Mouse (Mus musculus): ENCODE measurements around the gene Tmbim6. TPM values are rescaled to one million over a fixed set of nuclear protein-coding genes. Genes with fewer than 3 reads are reported as not detected.

The Tmbim6 gene
- polyA plus RNA-seq, 1 experiment: 418 TPM

GRCm38 (mm10) chr15:99397622-99398021 lies 4.9 kb downstream of the Tmbim6 start:
- no peak overlapping the region for H3K27ac ChIP-seq (ENCODE audit: insufficient read depth, low read length)
- TF ChIP-seq CTCF (IDR thresholded peaks at IDR 0.05; ENCODE audit: borderline replicate concordance, insufficient read depth, low read depth, low read length) (no peak), POLR2A (IDR thresholded peaks at IDR 0.05; ENCODE audit: borderline replicate concordance, insufficient read depth, low read length) (no peak)
- no peak overlapping the region for H3K4me3 ChIP-seq (replicated peaks; ENCODE audit: insufficient read depth, low read depth, low read length)
- no peaks in the 10 kb centered on the region for H3K27me3 ChIP-seq (ENCODE audit: control insufficient read depth, insufficient read depth, low read length)
- WGBS: 80% methylated on average over 2 of the region's 2 CpGs
- peaks cover 11% of the 10 kb centered on the region for H3K4me1 ChIP-seq (ENCODE audit: control insufficient read depth, insufficient read depth, low read length)
- DNase-seq: no peak

- no peak for TF ChIP-seq CTCF (IDR thresholded peaks at IDR 0.05; ENCODE audit: borderline replicate concordance, insufficient read depth, low read depth, low read length)
- H3K4me3 ChIP-seq (replicated peaks; ENCODE audit: insufficient read depth, low read depth, low read length): no peak overlapping the region
- peaks cover 11% of the 10 kb centered on the region for H3K4me1 ChIP-seq (ENCODE audit: control insufficient read depth, insufficient read depth, low read length)
- DNase-seq: no peak
- WGBS: 33% methylated on average over 15 of the region's 15 CpGs
- H3K27ac ChIP-seq (ENCODE audit: insufficient read depth, low read length): no peak overlapping the region
- H3K27me3 ChIP-seq (ENCODE audit: control insufficient read depth, insufficient read depth, low read length): no peaks in the 10 kb centered on the region
Measured at GRCm38 (mm10) chr15:99399503-99400245, 7.0 kb downstream of the Tmbim6 start.

- H3K4me1 ChIP-seq (ENCODE audit: control insufficient read depth, insufficient read depth, low read length): peaks cover 8% of the 10 kb centered on the region
- H3K27ac ChIP-seq (ENCODE audit: insufficient read depth, low read length): no peak overlapping the region
- TF ChIP-seq CTCF (IDR thresholded peaks at IDR 0.05; ENCODE audit: borderline replicate concordance, insufficient read depth, low read depth, low read length) (no peak), POLR2A (IDR thresholded peaks at IDR 0.05; ENCODE audit: borderline replicate concordance, insufficient read depth, low read length) (no peak)
- DNase-seq: no peak
- 77% methylated on average over 6 of the region's 6 CpGs for WGBS
- no peak overlapping the region for H3K4me3 ChIP-seq (replicated peaks; ENCODE audit: insufficient read depth, low read depth, low read length)
- no peaks in the 10 kb centered on the region for H3K27me3 ChIP-seq (ENCODE audit: control insufficient read depth, insufficient read depth, low read length)
Measured at GRCm38 (mm10) chr15:99400602-99401001, 7.9 kb downstream of the Tmbim6 start.

GRCm38 (mm10) chr15:99403159-99403889 lies 10.6 kb downstream of the Tmbim6 start:
- no peak for TF ChIP-seq POLR2A (IDR thresholded peaks at IDR 0.05; ENCODE audit: borderline replicate concordance, insufficient read depth, low read length)
- TF ChIP-seq CTCF (IDR thresholded peaks at IDR 0.05; ENCODE audit: borderline replicate concordance, insufficient read depth, low read depth, low read length): no peak
- no peak for DNase-seq
- H3K27ac ChIP-seq (ENCODE audit: insufficient read depth, low read length): no peak overlapping the region
- no peaks in the 10 kb centered on the region for H3K27me3 ChIP-seq (ENCODE audit: control insufficient read depth, insufficient read depth, low read length)
- H3K4me3 ChIP-seq (replicated peaks; ENCODE audit: insufficient read depth, low read depth, low read length): no peak overlapping the region
- peaks cover 7% of the 10 kb centered on the region for H3K4me1 ChIP-seq (ENCODE audit: control insufficient read depth, insufficient read depth, low read length)
- WGBS: 92% methylated on average over 12 of the region's 12 CpGs

DNA sequence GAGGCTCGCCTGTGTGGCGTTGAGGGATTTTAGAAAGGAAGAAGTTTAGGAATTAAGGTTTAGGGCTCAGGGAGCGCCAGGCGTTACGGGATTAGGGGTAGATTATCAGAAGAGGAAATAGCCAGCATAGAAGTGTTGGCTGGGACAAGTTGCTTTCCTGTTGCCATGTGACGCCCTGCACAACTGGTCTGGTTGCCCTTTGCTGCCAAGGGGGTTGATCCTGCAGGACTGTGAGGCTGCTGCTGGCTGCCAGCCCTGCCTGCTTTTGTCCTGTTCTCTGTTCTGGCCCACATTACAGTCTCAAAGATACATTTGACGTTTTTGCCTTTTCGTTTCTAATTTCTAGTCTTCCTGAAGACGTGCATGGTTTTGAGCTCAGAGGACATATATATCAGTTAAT lies 12.5 kb downstream of the Tmbim6 start:
- Histone ChIP-seq H3K4me3 (replicated peaks; ENCODE audit: insufficient read depth, low read depth, low read length) (no peak overlapping the region), H3K27me3 (ENCODE audit: control insufficient read depth, insufficient read depth, low read length) (no peaks in the 10 kb centered on the region), H3K4me1 (ENCODE audit: control insufficient read depth, insufficient read depth, low read length) (peaks cover under 1% of the 10 kb centered on the region; the same call in 1 of the 2 replicates), H3K27ac (ENCODE audit: insufficient read depth, low read length) (no peak overlapping the region)
- no peak for DNase-seq
- TF ChIP-seq CTCF (IDR thresholded peaks at IDR 0.05; ENCODE audit: borderline replicate concordance, insufficient read depth, low read depth, low read length) (no peak), POLR2A (IDR thresholded peaks at IDR 0.05; ENCODE audit: borderline replicate concordance, insufficient read depth, low read length) (no peak)
- WGBS: 75% methylated on average over 9 of the region's 9 CpGs

DNA sequence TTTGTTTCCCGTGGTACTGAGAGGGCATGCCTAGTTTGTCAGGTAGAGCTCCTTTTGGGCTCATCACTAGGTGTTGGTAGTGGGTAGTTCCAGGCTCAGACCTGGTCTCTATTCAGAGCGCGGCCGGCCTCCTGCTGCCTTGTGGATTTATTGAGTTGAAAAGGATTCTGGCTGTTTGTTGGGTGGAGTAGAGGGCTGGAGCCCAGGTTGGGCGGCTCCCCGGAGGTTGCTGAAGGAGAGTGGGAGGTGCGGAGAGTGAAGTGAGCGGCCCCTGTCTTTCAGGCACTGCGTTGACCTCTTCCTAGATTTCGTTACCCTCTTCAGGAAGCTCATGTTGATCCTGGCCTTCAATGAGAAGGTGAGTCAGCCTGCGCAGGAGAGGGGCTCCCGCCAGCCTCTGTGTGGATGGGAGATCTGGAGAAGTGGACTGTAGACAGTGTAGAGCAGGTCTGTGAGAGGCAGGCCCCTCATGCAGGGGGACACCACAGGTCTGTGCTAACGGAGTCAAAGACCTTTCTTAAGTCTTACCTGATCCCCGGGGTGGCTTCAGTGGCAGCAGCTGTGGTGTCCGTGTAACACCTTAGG lies 14.4 kb downstream of the Tmbim6 start:
- no peak for TF ChIP-seq CTCF (IDR thresholded peaks at IDR 0.05; ENCODE audit: borderline replicate concordance, insufficient read depth, low read depth, low read length)
- no peak for TF ChIP-seq POLR2A (IDR thresholded peaks at IDR 0.05; ENCODE audit: borderline replicate concordance, insufficient read depth, low read length)
- H3K27me3 ChIP-seq (ENCODE audit: control insufficient read depth, insufficient read depth, low read length): no peaks in the 10 kb centered on the region
- H3K27ac ChIP-seq (ENCODE audit: insufficient read depth, low read length): no peak overlapping the region
- no peaks in the 10 kb centered on the region for H3K4me1 ChIP-seq (ENCODE audit: control insufficient read depth, insufficient read depth, low read length)
- WGBS: 90% methylated on average over 15 of the region's 15 CpGs
- no peak overlapping the region for H3K4me3 ChIP-seq (replicated peaks; ENCODE audit: insufficient read depth, low read depth, low read length)
- no peak for DNase-seq

- WGBS: 73% methylated on average over 9 of the region's 9 CpGs
- no peak overlapping the region for H3K27ac ChIP-seq (ENCODE audit: insufficient read depth, low read length)
- H3K4me1 ChIP-seq (ENCODE audit: control insufficient read depth, insufficient read depth, low read length): no peaks in the 10 kb centered on the region
- no peak overlapping the region for H3K4me3 ChIP-seq (replicated peaks; ENCODE audit: insufficient read depth, low read depth, low read length)
- no peaks in the 10 kb centered on the region for H3K27me3 ChIP-seq (ENCODE audit: control insufficient read depth, insufficient read depth, low read length)
- no peak for DNase-seq
- no peak for TF ChIP-seq POLR2A (IDR thresholded peaks at IDR 0.05; ENCODE audit: borderline replicate concordance, insufficient read depth, low read length)
- no peak for TF ChIP-seq CTCF (IDR thresholded peaks at IDR 0.05; ENCODE audit: borderline replicate concordance, insufficient read depth, low read depth, low read length)
Measured at GRCm38 (mm10) chr15:99408845-99409244, 16.2 kb downstream of the Tmbim6 start.

Data from cerebellum, adult 2 months (tissue).